Mouse (Mus musculus) brain, adult 10 weeks (tissue): ENCODE results near the gene Tenm2. TPM values are rescaled to one million over a fixed set of nuclear protein-coding genes. Genes with fewer than 3 reads are reported as not detected.

Source experiments
- polyA plus RNA-seq: library from polyadenylated mRNA; stranded (reverse); fragments of 350-450 nt; fragmentation: Illumina TruSeq; extraction: RNeasy Lipid Tissue Mini Kit (QIAGEN cat#74804); gene quantifications from one replicate; pipeline ENCODE4 v1.2.3, GENCODE M21; 2015; ENCODE audit warnings: low read depth, low replicate concordance

The Tenm2 gene
- 19.6 TPM for polyA plus RNA-seq

GRCm38 (mm10) chr11:37235914-37236600, at the start of gene Tenm2:
Gene Tenm2, minus strand, starts transcription at chr11:37235964.

GRCm38 (mm10) chr11:35980411-35980917, 1255.3 kb downstream of the Tenm2 start, which contains the start of gene Wwc1:
Gene Wwc1, minus strand, starts transcription at chr11:35980527.

